Mouse (Mus musculus): ENCODE measurements around the gene Efnb3. TPM values are rescaled to one million over a fixed set of nuclear protein-coding genes. Genes with fewer than 3 reads are reported as not detected.

The Efnb3 gene
- polyA plus RNA-seq, 1 experiment from 2014 or later = 87.4 TPM

DNA sequence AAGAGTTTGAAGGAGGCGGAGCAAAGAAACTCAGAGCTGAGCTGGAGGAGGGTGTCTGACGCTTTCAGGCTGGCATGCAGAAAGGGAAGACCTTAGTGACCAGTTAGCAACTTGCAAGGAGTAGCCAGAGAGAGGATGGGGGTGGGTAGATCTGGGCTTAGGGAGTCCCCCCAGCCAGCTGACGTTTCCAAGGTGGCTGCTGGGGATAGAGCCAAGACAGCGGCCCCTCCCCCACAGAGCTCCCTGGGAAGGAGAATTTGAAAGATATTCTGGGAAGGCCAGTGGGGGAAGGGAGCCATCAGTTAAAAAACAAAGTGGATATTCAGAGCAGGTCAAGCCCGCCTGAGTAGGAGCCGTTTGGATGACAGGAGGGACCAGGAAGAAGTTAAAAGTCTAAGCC lies 40.1 kb upstream of the Efnb3 start:
- Histone ChIP-seq H3K4me2 (peak overlapping the region; percentile 46), H3K36me3 (no peaks in the 10 kb centered on the region), H3K4me1 (replicated peaks) (peaks cover 59% of the 10 kb centered on the region), H3K9me3 (replicated peaks) (no peaks in the 10 kb centered on the region), H3K4me3 (0 out of 2 replicates have a peak overlapping the region, but pooled peaks have one; percentile 2), H3K9ac (0 out of 2 replicates have a peak overlapping the region, but pooled peaks have one; percentile 28), H3K27ac (ENCODE audit: poor library complexity, severe bottlenecking) (peak overlapping the region; percentile 81), H3K27me3 (replicated peaks) (no peaks in the 10 kb centered on the region)
- ATAC-seq (ENCODE audit: insufficient number of reproducible peaks, low FRiP score) = peak; percentile 56; the same call in 1 of the 2 replicates
- 3% methylated on average over 6 of the region's 6 CpGs for WGBS

DNA sequence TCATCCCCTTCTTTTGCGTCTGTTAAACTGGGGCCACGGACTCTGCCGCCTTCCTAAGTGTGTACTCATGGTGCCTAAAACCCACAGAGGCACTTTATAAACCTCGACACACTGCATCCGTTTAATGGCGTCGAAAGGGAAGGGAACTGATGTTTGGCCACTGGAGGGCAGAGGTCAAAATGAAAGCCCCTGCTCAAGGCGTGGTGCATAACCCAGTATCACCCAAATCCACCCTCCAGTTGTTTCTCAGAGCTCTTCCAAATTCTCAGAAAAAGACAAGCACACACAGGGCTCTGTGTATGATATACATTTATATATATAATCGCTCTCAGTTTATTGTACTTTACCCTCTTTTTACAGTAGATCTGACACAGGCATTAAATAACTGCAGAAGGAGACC lies 39.4 kb upstream of the Efnb3 start:
- no peaks in the 10 kb centered on the region for H3K36me3 ChIP-seq
- H3K4me3 ChIP-seq = no peak overlapping the region
- peak overlapping the region; percentile 46; the same call in 1 of the 2 replicates for H3K4me2 ChIP-seq
- WGBS = 11% methylated on average over 9 of the region's 9 CpGs
- no peaks in the 10 kb centered on the region for H3K27me3 ChIP-seq (replicated peaks)
- H3K9ac ChIP-seq = no peak overlapping the region
- no peak; the same call in 1 of the 2 replicates for ATAC-seq (ENCODE audit: insufficient number of reproducible peaks, low FRiP score)
- peak overlapping the region; percentile 81 for H3K27ac ChIP-seq (ENCODE audit: poor library complexity, severe bottlenecking)
- peaks cover 54% of the 10 kb centered on the region for H3K4me1 ChIP-seq (replicated peaks)
- H3K9me3 ChIP-seq (replicated peaks) = no peaks in the 10 kb centered on the region

DNA sequence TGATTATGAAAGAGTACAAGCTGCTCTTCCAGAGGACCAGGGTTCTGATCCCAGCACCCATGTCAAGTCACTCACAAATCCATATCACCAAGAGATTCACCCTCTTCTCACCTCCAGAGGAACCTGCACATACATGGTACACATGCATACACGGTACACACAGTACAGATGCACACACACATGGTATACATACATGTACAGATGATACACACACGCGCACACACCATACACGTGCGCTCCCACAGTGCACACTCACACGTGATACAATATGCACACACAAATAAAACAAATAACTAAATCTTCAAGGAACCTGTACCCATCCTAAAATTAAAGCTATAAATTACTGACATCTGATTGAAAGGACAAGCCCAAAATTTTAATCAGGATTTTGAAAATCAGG lies 34.8 kb upstream of the Efnb3 start:
- Histone ChIP-seq H3K4me1 (replicated peaks) (peaks cover 8% of the 10 kb centered on the region), H3K27ac (ENCODE audit: poor library complexity, severe bottlenecking) (no peak overlapping the region), H3K9me3 (replicated peaks) (no peaks in the 10 kb centered on the region), H3K9ac (no peak overlapping the region), H3K4me3 (no peak overlapping the region), H3K4me2 (no peak overlapping the region), H3K27me3 (replicated peaks) (no peaks in the 10 kb centered on the region), H3K36me3 (peaks cover 36% of the 10 kb centered on the region)
- ATAC-seq (ENCODE audit: insufficient number of reproducible peaks, low FRiP score) = no peak
- 94% methylated on average over 6 of the region's 6 CpGs for WGBS

DNA sequence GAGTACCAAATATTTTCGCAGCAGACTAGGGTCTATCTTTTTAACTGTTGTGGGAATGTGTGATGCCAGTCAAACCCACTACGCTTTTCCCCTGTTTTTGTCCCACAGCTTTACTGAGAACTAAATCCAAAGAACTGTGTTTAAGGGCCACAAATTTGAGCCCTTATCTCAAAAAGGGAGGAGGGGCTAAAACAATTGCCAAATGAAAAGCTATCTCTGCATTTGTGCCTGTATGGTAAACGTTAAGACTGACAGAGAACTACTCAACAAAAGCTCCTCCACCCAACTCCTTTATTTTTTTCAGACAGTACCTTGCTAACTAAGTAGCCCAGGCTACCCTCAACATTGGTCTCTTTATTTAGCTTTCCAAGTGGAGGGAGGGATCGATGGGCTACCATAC lies 32.8 kb upstream of the Efnb3 start:
- H3K4me1 ChIP-seq (replicated peaks) = no peaks in the 10 kb centered on the region
- H3K27ac ChIP-seq (ENCODE audit: poor library complexity, severe bottlenecking) = no peak overlapping the region
- no peak overlapping the region for H3K4me3 ChIP-seq
- H3K9ac ChIP-seq = no peak overlapping the region
- no peak overlapping the region for H3K4me2 ChIP-seq
- H3K27me3 ChIP-seq (replicated peaks) = no peaks in the 10 kb centered on the region
- H3K9me3 ChIP-seq (replicated peaks) = no peaks in the 10 kb centered on the region
- 80% methylated on average over 4 of the region's 4 CpGs for WGBS
- ATAC-seq (ENCODE audit: insufficient number of reproducible peaks, low FRiP score) = no peak
- peaks cover 56% of the 10 kb centered on the region for H3K36me3 ChIP-seq

GRCm38 (mm10) chr11:69591899-69592637 lies 32.1 kb upstream of the Efnb3 start:
- H3K9me3 ChIP-seq (replicated peaks) = no peaks in the 10 kb centered on the region
- H3K27ac ChIP-seq (ENCODE audit: poor library complexity, severe bottlenecking) = no peak overlapping the region
- no peaks in the 10 kb centered on the region for H3K4me1 ChIP-seq (replicated peaks)
- H3K4me3 ChIP-seq = no peak overlapping the region
- H3K4me2 ChIP-seq = no peak overlapping the region
- peaks cover 64% of the 10 kb centered on the region for H3K36me3 ChIP-seq
- 0 out of 2 replicates have a peak overlapping the region, but pooled peaks have one; percentile 41 for H3K9ac ChIP-seq
- ATAC-seq (ENCODE audit: insufficient number of reproducible peaks, low FRiP score) = no peak
- 74% methylated on average over 7 of the region's 7 CpGs for WGBS
- H3K27me3 ChIP-seq (replicated peaks) = no peaks in the 10 kb centered on the region

GRCm38 (mm10) chr11:69591424-69591823 lies 31.4 kb upstream of the Efnb3 start:
- H3K9ac ChIP-seq = no peak overlapping the region
- no peak overlapping the region for H3K4me2 ChIP-seq
- H3K36me3 ChIP-seq = peaks cover 67% of the 10 kb centered on the region
- ATAC-seq (ENCODE audit: insufficient number of reproducible peaks, low FRiP score) = no peak
- no peaks in the 10 kb centered on the region for H3K4me1 ChIP-seq (replicated peaks)
- WGBS = 85% methylated on average over 3 of the region's 3 CpGs
- H3K4me3 ChIP-seq = no peak overlapping the region
- H3K9me3 ChIP-seq (replicated peaks) = no peaks in the 10 kb centered on the region
- H3K27ac ChIP-seq (ENCODE audit: poor library complexity, severe bottlenecking) = no peak overlapping the region
- no peaks in the 10 kb centered on the region for H3K27me3 ChIP-seq (replicated peaks)

DNA sequence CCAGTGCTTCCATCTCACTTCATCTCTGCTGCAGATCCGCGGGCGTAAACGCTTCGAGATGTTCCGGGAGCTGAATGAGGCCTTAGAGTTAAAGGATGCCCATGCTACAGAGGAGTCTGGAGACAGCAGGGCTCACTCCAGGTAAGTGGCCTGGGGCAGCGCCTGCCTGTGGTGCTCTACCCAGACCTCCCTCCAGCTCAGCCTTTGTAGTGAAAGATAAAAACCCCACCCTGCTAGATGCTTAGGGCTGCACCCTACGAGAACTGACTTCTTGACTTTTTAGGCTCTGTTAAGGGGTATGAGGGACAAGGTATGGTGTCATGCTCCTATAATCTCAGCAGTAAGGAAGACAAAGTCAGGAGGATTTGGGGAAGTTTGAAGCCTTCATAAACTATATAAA lies 30.6 kb upstream of the Efnb3 start:
- no peak overlapping the region for H3K4me2 ChIP-seq
- no peak overlapping the region for H3K27ac ChIP-seq (ENCODE audit: poor library complexity, severe bottlenecking)
- peaks cover 67% of the 10 kb centered on the region for H3K36me3 ChIP-seq
- H3K4me1 ChIP-seq (replicated peaks) = peaks cover 6% of the 10 kb centered on the region
- H3K9me3 ChIP-seq (replicated peaks) = no peaks in the 10 kb centered on the region
- H3K9ac ChIP-seq = no peak overlapping the region
- H3K4me3 ChIP-seq = no peak overlapping the region
- ATAC-seq (ENCODE audit: insufficient number of reproducible peaks, low FRiP score) = no peak
- H3K27me3 ChIP-seq (replicated peaks) = no peaks in the 10 kb centered on the region
- WGBS = 89% methylated on average over 8 of the region's 8 CpGs

GRCm38 (mm10) chr11:69589207-69589834 lies 29.3 kb upstream of the Efnb3 start:
- 83% methylated on average over 22 of the region's 22 CpGs for WGBS
- ATAC-seq (ENCODE audit: insufficient number of reproducible peaks, low FRiP score) = peak; percentile 21; the same call in 1 of the 2 replicates
- H3K36me3 ChIP-seq = peaks cover 67% of the 10 kb centered on the region

DNA sequence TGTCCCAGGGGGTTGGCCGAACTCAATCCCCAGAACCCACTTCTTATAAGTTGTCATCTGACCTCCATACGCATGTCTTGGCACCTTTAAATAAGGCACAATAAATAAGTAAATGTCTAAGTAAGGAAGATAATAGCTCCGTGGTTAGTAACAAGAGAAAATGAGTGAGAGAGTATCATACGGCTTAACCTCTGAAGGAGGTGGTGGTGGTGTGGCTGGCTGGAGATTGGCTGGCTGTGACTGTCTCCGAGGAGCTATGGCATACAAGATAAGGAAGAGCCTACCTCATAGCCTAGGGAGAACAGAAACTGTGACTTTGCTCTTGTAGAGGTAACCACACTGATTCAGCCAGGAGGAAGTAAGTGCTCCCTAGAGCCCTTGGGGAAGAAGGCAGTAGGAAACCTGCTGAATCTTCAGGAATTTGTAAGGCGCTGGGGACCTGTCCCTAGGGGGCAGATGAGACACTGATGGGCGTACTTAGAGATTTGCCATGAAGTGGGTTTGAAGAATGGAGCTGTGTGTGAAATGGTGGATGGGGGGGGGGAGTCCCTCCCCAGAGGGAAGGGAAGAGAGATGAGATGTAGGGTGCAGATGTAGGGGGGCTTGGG lies 25.8 kb upstream of the Efnb3 start:
- ATAC-seq (ENCODE audit: insufficient number of reproducible peaks, low FRiP score) = peak; percentile 53; the same call in 1 of the 2 replicates
- Histone ChIP-seq H3K4me1 (replicated peaks) (peaks cover 27% of the 10 kb centered on the region), H3K4me2 (no peak overlapping the region), H3K4me3 (no peak overlapping the region), H3K36me3 (peaks cover 47% of the 10 kb centered on the region), H3K27ac (ENCODE audit: poor library complexity, severe bottlenecking) (no peak overlapping the region), H3K9me3 (replicated peaks) (no peaks in the 10 kb centered on the region), H3K9ac (no peak overlapping the region), H3K27me3 (replicated peaks) (no peaks in the 10 kb centered on the region)
- WGBS = 59% methylated on average over 7 of the region's 7 CpGs

More at GRCm38 (mm10) chr11:69589207-69589834, 29.3 kb upstream of the Efnb3 start:
- H3K4me1 ChIP-seq (replicated peaks) = peaks cover 17% of the 10 kb centered on the region
- no peak overlapping the region for H3K4me2 ChIP-seq
- H3K9ac ChIP-seq = no peak overlapping the region
- no peak overlapping the region for H3K4me3 ChIP-seq
- no peaks in the 10 kb centered on the region for H3K27me3 ChIP-seq (replicated peaks)
- no peak overlapping the region for H3K27ac ChIP-seq (ENCODE audit: poor library complexity, severe bottlenecking)
- no peaks in the 10 kb centered on the region for H3K9me3 ChIP-seq (replicated peaks)

DNA sequence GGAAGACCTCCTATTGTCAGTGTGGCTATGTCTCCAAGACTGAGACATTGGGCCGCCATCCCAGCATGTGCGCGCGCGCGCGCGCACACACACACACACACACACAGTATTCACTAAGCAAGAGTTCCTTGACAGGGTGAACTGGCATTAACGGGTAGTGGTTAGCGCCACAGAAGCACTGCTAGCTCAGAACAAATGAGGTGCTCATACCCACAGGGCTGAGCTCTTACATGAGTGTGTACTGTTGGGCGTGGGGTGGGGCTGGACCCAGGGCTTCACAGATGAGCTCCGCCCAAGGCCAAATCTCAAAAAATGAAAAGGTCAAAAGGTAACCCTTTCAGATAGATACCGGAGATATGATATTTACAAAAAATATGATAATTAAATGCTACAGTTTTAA lies 24.9 kb upstream of the Efnb3 start:
- ATAC-seq (ENCODE audit: insufficient number of reproducible peaks, low FRiP score) = no peak
- WGBS = 91% methylated on average over 13 of the region's 13 CpGs
- H3K4me1 ChIP-seq (replicated peaks) = peaks cover 27% of the 10 kb centered on the region
- no peak overlapping the region for H3K9ac ChIP-seq
- no peak overlapping the region for H3K4me2 ChIP-seq
- no peaks in the 10 kb centered on the region for H3K27me3 ChIP-seq (replicated peaks)
- H3K4me3 ChIP-seq = no peak overlapping the region
- H3K27ac ChIP-seq (ENCODE audit: poor library complexity, severe bottlenecking) = no peak overlapping the region
- H3K9me3 ChIP-seq (replicated peaks) = no peaks in the 10 kb centered on the region
- H3K36me3 ChIP-seq = peaks cover 38% of the 10 kb centered on the region

- H3K27ac ChIP-seq (ENCODE audit: poor library complexity, severe bottlenecking) = no peak overlapping the region
- no peak overlapping the region for H3K4me3 ChIP-seq
- no peaks in the 10 kb centered on the region for H3K9me3 ChIP-seq (replicated peaks)
- no peaks in the 10 kb centered on the region for H3K27me3 ChIP-seq (replicated peaks)
- ATAC-seq (ENCODE audit: insufficient number of reproducible peaks, low FRiP score) = no peak
- peaks cover 27% of the 10 kb centered on the region for H3K4me1 ChIP-seq (replicated peaks)
- peaks cover 29% of the 10 kb centered on the region for H3K36me3 ChIP-seq
- WGBS = 80% methylated on average over 7 of the region's 7 CpGs
- no peak overlapping the region for H3K4me2 ChIP-seq
- no peak overlapping the region for H3K9ac ChIP-seq
These were observed 24.0 kb upstream of the Efnb3 start for GRCm38 (mm10) chr11:69584008-69584407.
